ENCODE assay signal across 8 mouse cellular contexts in the genomic region with DNA sequence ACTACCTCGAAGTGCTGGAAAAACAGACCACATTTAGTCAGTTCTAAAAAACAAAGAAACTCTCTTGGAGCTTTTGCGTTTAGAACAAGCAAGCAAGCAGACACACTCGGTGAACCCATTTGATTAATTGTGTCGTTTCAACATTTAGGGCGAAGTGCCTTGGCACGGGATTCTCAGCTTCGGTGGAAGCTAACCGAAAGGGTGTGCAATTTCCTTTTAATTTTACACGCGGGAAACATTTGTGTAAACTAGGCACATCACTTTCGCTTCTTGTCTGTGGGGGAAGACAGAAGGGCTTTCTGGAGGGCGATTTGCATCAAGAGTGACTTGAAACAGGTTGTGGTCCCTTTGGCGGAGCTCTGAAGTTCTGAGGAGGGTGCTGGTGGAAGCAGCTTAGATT. TPM values are rescaled to one million over a fixed set of nuclear protein-coding genes. Genes with fewer than 3 reads are reported as not detected.
DNase-seq lines count a peak whose midpoint lies in the region; ATAC-seq lines count a peak whose summit lies in the region.

No protein-coding gene starts in this region.

- H3K4me1 ChIP-seq in limb, embryonic 15.5 days, result peaks cover 20% of the 10 kb centered on the region
- 0 out of 2 replicates have a peak, but pooled peaks cover 3% of the 10 kb centered on the region for H3K4me1 ChIP-seq in stomach, embryonic 14.5 days (ENCODE audit: control insufficient read depth, insufficient read depth, low read length)

- H3K27ac ChIP-seq in limb, embryonic 15.5 days, result no peak overlapping the region
- no peak overlapping the region for H3K27ac ChIP-seq in stomach, embryonic 14.5 days (ENCODE audit: low read length)

- H3K4me2 ChIP-seq in limb, embryonic 15.5 days, result peak overlapping the region; percentile 95
- peak overlapping the region; percentile 97 for H3K4me2 ChIP-seq in stomach, embryonic 14.5 days (replicated peaks; ENCODE audit: low read depth, low read length)

- H3K9me3 ChIP-seq in limb, embryonic 15.5 days, result no peaks in the 10 kb centered on the region
- no peaks in the 10 kb centered on the region for H3K9me3 ChIP-seq in stomach, embryonic 14.5 days (ENCODE audit: control insufficient read depth, low read depth, low read length)

- H3K9ac ChIP-seq in limb, embryonic 15.5 days, result no peak overlapping the region
- H3K9ac ChIP-seq in stomach, embryonic 14.5 days (replicated peaks; ENCODE audit: low read depth, low read length), result peak overlapping the region; percentile 33; the same call in 1 of the 2 replicates

- DNase-seq in frontal cortex, postnatal 25 days (ENCODE audit: low spot score in 2 of 2), result no peak
- DNase-seq in right cerebral cortex, postnatal 4 days, result peak; percentile 12
- DNase-seq in right cerebral cortex, postnatal 36 days (ENCODE audit: low spot score in 2 of 2), result no peak
- no peak for DNase-seq in B cell, adult 2 months
- no peak for DNase-seq in left cerebral cortex, postnatal 14 days (ENCODE audit: low spot score in 2 of 2)

- peak; percentile 10; the same call in 1 of the 2 replicates for ATAC-seq in frontal cortex, adult (ENCODE audit: low TSS enrichment)
- ATAC-seq in limb, embryonic 15.5 days (ENCODE audit: insufficient number of reproducible peaks, low FRiP score, low TSS enrichment, low read depth), result no peak
- ATAC-seq in stomach, embryonic 14.5 days (ENCODE audit: insufficient number of reproducible peaks, insufficient read depth, low FRiP score, low read depth), result no peak

- peak overlapping the region; percentile 51 for H3K4me3 ChIP-seq in limb, embryonic 15.5 days
- peak overlapping the region; percentile 48 for H3K4me3 ChIP-seq in stomach, embryonic 14.5 days (ENCODE audit: low read depth, low read length)

- intact Hi-C loops in left cerebral cortex, postnatal 14 days (cut with DNase I), result no loop called here

- WGBS in limb, embryonic 15.5 days, result 2% methylated on average over 13 of the region's 13 CpGs
- 6% methylated on average over 13 of the region's 13 CpGs for WGBS in stomach, embryonic 14.5 days

- no peaks in the 10 kb centered on the region for H3K36me3 ChIP-seq in limb, embryonic 15.5 days
- no peaks in the 10 kb centered on the region for H3K36me3 ChIP-seq in stomach, embryonic 14.5 days (ENCODE audit: control insufficient read depth, insufficient read depth, low read length)

- peaks cover 29% of the 10 kb centered on the region for H3K27me3 ChIP-seq in limb, embryonic 15.5 days
- H3K27me3 ChIP-seq in stomach, embryonic 14.5 days (ENCODE audit: control insufficient read depth, insufficient read depth, low read length), result no peaks in the 10 kb centered on the region

RNA-seq across cellular contexts. Expression of a gene that starts 6.9 kb away (rescaled TPM):
- 2.0 TPM in 2 replicates for polyA plus RNA-seq in limb, embryonic 15.5 days (2015; fragmentation: Nextera tagmentation; extraction: Ambion mirVana)
- 6.6 and 6.8 TPM in 2 replicates for polyA plus RNA-seq in stomach, embryonic 14.5 days (2014; fragmentation: Nextera tagmentation; extraction: Ambion mirVana)
- 10 to 100 TPM; 78.0 to 81.9 TPM for total RNA-seq in left cerebral cortex, postnatal 14 days (2021)
